Mouse (Mus musculus) neural tube, embryonic 13.5 days (tissue): ENCODE measurements around the gene Btbd35f8. TPM values are rescaled to one million over a fixed set of nuclear protein-coding genes. Genes with fewer than 3 reads are reported as not detected.
"Not testable (repeated sequence)": the region's sequence is repeated elsewhere in the genome, so short reads cannot be mapped to it uniquely, and the experiment has no call there.

Experiments
- ATAC-seq: fragments of 200-750 bp; cut with Nextera tagmentation; 2 replicates; pipeline ENCODE4 v1.8.0; 2017; ENCODE audit warnings: low read depth, mild to moderate bottlenecking, moderate TSS enrichment, moderate library complexity
- H3K27ac ChIP-seq: fragments of 300-500 bp; sonication (generic); replicated peaks from 2 replicates; pipeline ENCODE4 v1.5.1; 2015; ENCODE audit warnings: moderate library complexity, mild to moderate bottlenecking, inconsistent platforms
- H3K27me3 ChIP-seq: fragments of 300-500 bp; sonication (generic); 2 replicates; pipeline ENCODE4 v1.6.1; 2015; ENCODE audit warnings: mild to moderate bottlenecking, inconsistent platforms
- H3K36me3 ChIP-seq: fragments of 300-500 bp; sonication (generic); 2 replicates; pipeline ENCODE4 v1.6.1; 2015; ENCODE audit warnings: mild to moderate bottlenecking, inconsistent platforms
- H3K4me1 ChIP-seq: fragments of 300-500 bp; sonication (generic); replicated peaks from 2 replicates; pipeline ENCODE4 v1.6.1; 2015; ENCODE audit warnings: inconsistent platforms
- H3K4me2 ChIP-seq: fragments of 300-500 bp; sonication (generic); 2 replicates; pipeline ENCODE4 v1.6.1; 2015; ENCODE audit warnings: inconsistent platforms, mild to moderate bottlenecking, moderate library complexity
- H3K4me3 ChIP-seq: fragments of 300-500 bp; sonication (generic); 2 replicates; pipeline ENCODE4 v1.5.1; 2015; ENCODE audit warnings: mild to moderate bottlenecking, inconsistent platforms
- H3K9ac ChIP-seq: fragments of 300-500 bp; sonication (generic); 2 replicates; pipeline ENCODE4 v1.6.1; 2015; ENCODE audit warnings: moderate library complexity, mild to moderate bottlenecking, inconsistent platforms
- H3K9me3 ChIP-seq: fragments of 300-500 bp; sonication (generic); 2 replicates; pipeline ENCODE4 v1.6.1; 2016; ENCODE audit warnings: inconsistent platforms
- WGBS: fragments of 180-500 bp; shearing (Covaris S2); methylation state at CpG from one replicate; pipeline ENCODE4 v1.1.7; 2015; 5-methylcytosine and 5-hydroxymethylcytosine counted together
- polyA plus RNA-seq: library from polyadenylated mRNA; unstranded; fragments of >200 nt; fragmentation: Nextera tagmentation; extraction: Ambion mirVana; gene quantifications from 2 replicates; pipeline ENCODE4 v1.2.1, GENCODE M21; 2015

Gene Btbd35f8
- polyA plus RNA-seq: not detected in 2 replicates

- not testable (repeated sequence) for H3K4me3 ChIP-seq, H3K4me2 ChIP-seq, H3K27me3 ChIP-seq, H3K27ac ChIP-seq, H3K9ac ChIP-seq, H3K36me3 ChIP-seq, H3K9me3 ChIP-seq, ATAC-seq, H3K4me1 ChIP-seq
- no CpG with 5 or more reads among the region's 3 CpGs for WGBS
These were observed at the start of gene Btbd35f8 for GRCm38 (mm10) chrX:34450224-34450623. Gene Btbd35f8, plus strand, starts transcription at chrX:34450524.

Other genes with a start within 250 kb of the Btbd35f8 start
- not detected in 2 replicates for gene Spin2g, start 211.8 kb upstream of the Btbd35f8 start, polyA plus RNA-seq